Mouse (Mus musculus) WW6 (cell line): ENCODE results near the gene Ushbp1.
"Not testable (repeated sequence)": the region's sequence is repeated elsewhere in the genome, so short reads cannot be mapped to it uniquely, and the experiment has no call there.

ENCODE experiments used
- DNase-seq: peaks from one replicate; pipeline ENCODE4 v3.0.0-alpha.2; 2013; ENCODE audit warnings: low read depth, low spot score

Ushbp1 gene

GRCm38 (mm10) chr8:71370711-71371235, 24.8 kb downstream of the Ushbp1 start:
- DNase-seq, result no peak

GRCm38 (mm10) chr8:71369040-71369718, 26.4 kb downstream of the Ushbp1 start:
- DNase-seq, result no peak

GRCm38 (mm10) chr8:71368366-71368765, 27.2 kb downstream of the Ushbp1 start:
- DNase-seq, result no peak

- DNase-seq, result no peak
Observed at GRCm38 (mm10) chr8:71367529-71368176, 27.9 kb downstream of the Ushbp1 start.

- peak; percentile 97 for DNase-seq
Observed at GRCm38 (mm10) chr8:71366771-71367528, 28.7 kb downstream of the Ushbp1 start, which contains the start of gene Use1. Gene Use1 (plus strand): TSS chr8:71366848.

- DNase-seq, result no peak
Observed at GRCm38 (mm10) chr8:71358026-71358425, 37.6 kb downstream of the Ushbp1 start.

GRCm38 (mm10) chr8:71351520-71351919, 44.1 kb downstream of the Ushbp1 start:
- no peak for DNase-seq

GRCm38 (mm10) chr8:71351117-71351516, 44.5 kb downstream of the Ushbp1 start:
- no peak for DNase-seq

- DNase-seq, result no peak
Observed at GRCm38 (mm10) chr8:71346581-71346980, 49.0 kb downstream of the Ushbp1 start.

GRCm38 (mm10) chr8:71340625-71341024, 55.0 kb downstream of the Ushbp1 start:
- DNase-seq, result no peak

- DNase-seq, result not testable (repeated sequence)
Observed at GRCm38 (mm10) chr8:71337834-71338233, 57.8 kb downstream of the Ushbp1 start.
